Mouse (Mus musculus) heart, embryonic 13.5 days (tissue): Measurements from ENCODE around the gene Scamp4. TPM values are rescaled to one million over a fixed set of nuclear protein-coding genes. Genes with fewer than 3 reads are reported as not detected.

Experiments used
- ATAC-seq: fragments of 200-750 bp; cut with Nextera tagmentation; 2 replicates; pipeline ENCODE4 v1.8.0; 2017; ENCODE audit warnings: moderate TSS enrichment; ENCODE audit not compliant: insufficient number of reproducible peaks, low FRiP score, low TSS enrichment; ENCODE audit errors: extremely low read depth
- H3K27ac ChIP-seq: fragments of 300-500 bp; sonication (generic); replicated peaks from 2 replicates; pipeline ENCODE4 v1.5.1; 2015; ENCODE audit warnings: moderate library complexity, mild to moderate bottlenecking, inconsistent platforms
- H3K27me3 ChIP-seq: fragments of 300-500 bp; sonication (generic); replicated peaks from 2 replicates; pipeline ENCODE4 v1.6.1; 2015; ENCODE audit warnings: mild to moderate bottlenecking, inconsistent platforms
- H3K36me3 ChIP-seq: fragments of 300-500 bp; sonication (generic); 2 replicates; pipeline ENCODE4 v1.6.1; 2015; ENCODE audit warnings: mild to moderate bottlenecking, inconsistent platforms
- H3K4me1 ChIP-seq: fragments of 300-500 bp; sonication (generic); 2 replicates; pipeline ENCODE4 v1.6.1; 2015; ENCODE audit warnings: inconsistent platforms
- H3K4me2 ChIP-seq: fragments of 300-500 bp; sonication (generic); 2 replicates; pipeline ENCODE4 v1.6.1; 2015; ENCODE audit warnings: inconsistent platforms, mild to moderate bottlenecking, moderate library complexity
- H3K4me3 ChIP-seq: fragments of 300-500 bp; sonication (generic); 2 replicates; pipeline ENCODE4 v1.5.1; 2015; ENCODE audit warnings: moderate library complexity, mild to moderate bottlenecking, inconsistent platforms
- H3K9ac ChIP-seq: fragments of 300-500 bp; sonication (generic); 2 replicates; pipeline ENCODE4 v1.6.1; 2015; ENCODE audit warnings: inconsistent platforms, mild to moderate bottlenecking, moderate library complexity
- H3K9me3 ChIP-seq: fragments of 300-500 bp; sonication (generic); 2 replicates; pipeline ENCODE4 v1.6.1; 2016; ENCODE audit warnings: inconsistent platforms
- WGBS: fragments of 180-500 bp; shearing (Covaris S2); methylation state at CpG from one replicate; pipeline ENCODE4 v1.1.7; 2015; ENCODE audit warnings: mixed read lengths; 5-methylcytosine and 5-hydroxymethylcytosine counted together
- polyA plus RNA-seq: library from polyadenylated mRNA; unstranded; fragments of >200 nt; fragmentation: Nextera tagmentation; extraction: Ambion mirVana; gene quantifications from 2 replicates; pipeline ENCODE4 v1.2.1, GENCODE M21; 2015

The Scamp4 gene
- 65.9 and 70.4 TPM in 2 replicates for polyA plus RNA-seq

- ATAC-seq = peak; percentile 80
- under 1% methylated on average over 54 of the region's 54 CpGs for WGBS
- no peaks in the 10 kb centered on the region for H3K27me3 ChIP-seq
- H3K9ac ChIP-seq = peak within 1 kb of the TSS; percentile 89
- H3K4me3 ChIP-seq = peak within 1 kb of the TSS; percentile 87
- H3K4me2 ChIP-seq = peak within 1 kb of the TSS; percentile 94
- peaks cover 21% of the 10 kb centered on the region for H3K36me3 ChIP-seq
- H3K4me1 ChIP-seq = peaks cover 30% of the 10 kb centered on the region
- H3K27ac ChIP-seq = peak within 1 kb of the TSS; percentile 87
- H3K9me3 ChIP-seq = no peaks in the 10 kb centered on the region
These were observed at the start of gene Scamp4, which contains the start of gene Adat3 for GRCm38 (mm10) chr10:80602698-80603325. Gene Scamp4, plus strand, starts transcription at chr10:80602872. Gene Adat3, plus strand, starts transcription at chr10:80602880.

- Histone ChIP-seq H3K9ac (peak overlapping the region; percentile 64), H3K9me3 (no peaks in the 10 kb centered on the region), H3K27me3 (no peaks in the 10 kb centered on the region), H3K4me1 (peaks cover 47% of the 10 kb centered on the region), H3K36me3 (peaks cover 24% of the 10 kb centered on the region), H3K4me2 (peak overlapping the region; percentile 22; the same call in 1 of the 2 replicates), H3K27ac (peak overlapping the region; percentile 34; the same call in 1 of the 2 replicates), H3K4me3 (no peak overlapping the region)
- 49% methylated on average over 8 of the region's 8 CpGs for WGBS
- no peak for ATAC-seq
These were observed 49.1 kb upstream of the Scamp4 start for GRCm38 (mm10) chr10:80553575-80553974.

- WGBS = 57% methylated on average over 6 of the region's 6 CpGs
- H3K4me2 ChIP-seq = peak overlapping the region; percentile 22; the same call in 1 of the 2 replicates
- peaks cover 19% of the 10 kb centered on the region for H3K36me3 ChIP-seq
- peaks cover 47% of the 10 kb centered on the region for H3K4me1 ChIP-seq
- H3K27ac ChIP-seq = peak overlapping the region; percentile 34; the same call in 1 of the 2 replicates
- H3K9me3 ChIP-seq = no peaks in the 10 kb centered on the region
- no peak overlapping the region for H3K4me3 ChIP-seq
- H3K9ac ChIP-seq = peak overlapping the region; percentile 64
- no peak for ATAC-seq
- H3K27me3 ChIP-seq = no peaks in the 10 kb centered on the region
These were observed 48.7 kb upstream of the Scamp4 start for GRCm38 (mm10) chr10:80553997-80554396.

GRCm38 (mm10) chr10:80557346-80557965 lies 45.2 kb upstream of the Scamp4 start:
- Histone ChIP-seq H3K4me2 (no peak overlapping the region), H3K27me3 (no peaks in the 10 kb centered on the region), H3K9ac (peak overlapping the region; percentile 30; the same call in 1 of the 2 replicates), H3K36me3 (no peaks in the 10 kb centered on the region), H3K4me1 (peaks cover 70% of the 10 kb centered on the region), H3K9me3 (no peaks in the 10 kb centered on the region), H3K4me3 (no peak overlapping the region), H3K27ac (no peak overlapping the region)
- no peak for ATAC-seq
- 28% methylated on average over 5 of the region's 5 CpGs for WGBS

GRCm38 (mm10) chr10:80559431-80559830 lies 43.2 kb upstream of the Scamp4 start:
- 92% methylated on average over 7 of the region's 7 CpGs for WGBS
- no peak for ATAC-seq
- Histone ChIP-seq H3K4me3 (no peak overlapping the region), H3K36me3 (no peaks in the 10 kb centered on the region), H3K27ac (no peak overlapping the region), H3K4me2 (peak overlapping the region; percentile 96; the same call in 1 of the 2 replicates), H3K9me3 (no peaks in the 10 kb centered on the region), H3K4me1 (peaks cover 52% of the 10 kb centered on the region), H3K27me3 (no peaks in the 10 kb centered on the region), H3K9ac (0 out of 2 replicates have a peak overlapping the region, but pooled peaks have one; percentile 28)

- ATAC-seq = no peak
- H3K4me2 ChIP-seq = peak overlapping the region; percentile 96
- H3K9ac ChIP-seq = peak overlapping the region; percentile 91
These were observed 42.1 kb upstream of the Scamp4 start for GRCm38 (mm10) chr10:80560621-80561020.

GRCm38 (mm10) chr10:80561116-80561944 lies 41.3 kb upstream of the Scamp4 start, which contains the start of gene Rexo1:
Gene Rexo1, minus strand, starts transcription at chr10:80561560.
- Histone ChIP-seq H3K9me3 (no peaks in the 10 kb centered on the region), H3K4me3 (peak within 1 kb of the TSS; percentile 100), H3K36me3 (peaks cover 4% of the 10 kb centered on the region; the same call in 1 of the 2 replicates), H3K4me1 (peaks cover 48% of the 10 kb centered on the region), H3K27ac (peak within 1 kb of the TSS; percentile 91), H3K4me2 (peak within 1 kb of the TSS; percentile 96), H3K27me3 (no peaks in the 10 kb centered on the region), H3K9ac (peak within 1 kb of the TSS; percentile 91)
- ATAC-seq = peak; percentile 66; the same call in 1 of the 2 replicates
- WGBS = under 1% methylated on average over 72 of the region's 72 CpGs

More at GRCm38 (mm10) chr10:80560621-80561020, 42.1 kb upstream of the Scamp4 start:
- peaks cover 46% of the 10 kb centered on the region for H3K4me1 ChIP-seq
- H3K4me3 ChIP-seq = peak overlapping the region; percentile 100
- WGBS = 1% methylated on average over 13 of the region's 13 CpGs
- H3K36me3 ChIP-seq = peaks cover 2% of the 10 kb centered on the region; the same call in 1 of the 2 replicates
- no peaks in the 10 kb centered on the region for H3K9me3 ChIP-seq
- no peaks in the 10 kb centered on the region for H3K27me3 ChIP-seq
- 0 out of 2 replicates have a peak overlapping the region, but pooled peaks have one; percentile 91 for H3K27ac ChIP-seq

GRCm38 (mm10) chr10:80566375-80567092 lies 36.1 kb upstream of the Scamp4 start:
- Histone ChIP-seq H3K4me3 (no peak overlapping the region), H3K36me3 (peaks cover 20% of the 10 kb centered on the region), H3K4me1 (peaks cover 36% of the 10 kb centered on the region), H3K9ac (peak overlapping the region; percentile 14; the same call in 1 of the 2 replicates), H3K27me3 (no peaks in the 10 kb centered on the region), H3K27ac (no peak overlapping the region), H3K4me2 (no peak overlapping the region), H3K9me3 (no peaks in the 10 kb centered on the region)
- no peak for ATAC-seq
- 25% methylated on average over 17 of the region's 17 CpGs for WGBS

- no peaks in the 10 kb centered on the region for H3K9me3 ChIP-seq
- H3K27ac ChIP-seq = no peak overlapping the region
- no peak overlapping the region for H3K4me3 ChIP-seq
- H3K4me1 ChIP-seq = peaks cover 55% of the 10 kb centered on the region
- peaks cover 20% of the 10 kb centered on the region for H3K36me3 ChIP-seq
- no peaks in the 10 kb centered on the region for H3K27me3 ChIP-seq
- H3K9ac ChIP-seq = no peak overlapping the region
- no peak overlapping the region for H3K4me2 ChIP-seq
- WGBS = 93% methylated on average over 29 of the region's 29 CpGs
- ATAC-seq = no peak
These were observed 33.8 kb upstream of the Scamp4 start for GRCm38 (mm10) chr10:80568876-80569275.

GRCm38 (mm10) chr10:80569664-80570066 lies 33.0 kb upstream of the Scamp4 start:
- Histone ChIP-seq H3K9ac (peak overlapping the region; percentile 77), H3K4me3 (peak overlapping the region; percentile 36), H3K27ac (no peak overlapping the region), H3K27me3 (no peaks in the 10 kb centered on the region), H3K4me2 (peak overlapping the region; percentile 59), H3K4me1 (peaks cover 63% of the 10 kb centered on the region), H3K36me3 (peaks cover 20% of the 10 kb centered on the region), H3K9me3 (no peaks in the 10 kb centered on the region)
- no peak; the same call in 1 of the 2 replicates for ATAC-seq
- WGBS = 30% methylated on average over 10 of the region's 10 CpGs
